Mouse (Mus musculus) kidney, postnatal 0 days (tissue): ENCODE results near the gene Slc7a7. TPM values are rescaled to one million over a fixed set of nuclear protein-coding genes. Genes with fewer than 3 reads are reported as not detected.

Experiments used
- ATAC-seq: fragments of 200-750 bp; cut with Nextera tagmentation; replicated peaks from 2 replicates; pipeline ENCODE4 v1.8.0; 2017; ENCODE audit warnings: low read depth, moderate number of reproducible peaks, moderate TSS enrichment, moderate library complexity; ENCODE audit not compliant: low FRiP score
- DNase-seq: peaks from one replicate; pipeline ENCODE4 v3.0.0-alpha.2; 2016; ENCODE audit warnings: low spot score
- H3K27ac ChIP-seq: fragments of 300-500 bp; sonication (generic); 2 replicates; pipeline ENCODE4 v1.5.1; 2014; ENCODE audit warnings: mild to moderate bottlenecking
- H3K27me3 ChIP-seq: fragments of 300-500 bp; sonication (generic); 2 replicates; pipeline ENCODE4 v1.6.1; 2014; ENCODE audit warnings: low read length, mixed read lengths; ENCODE audit not compliant: insufficient read depth
- H3K36me3 ChIP-seq: fragments of 300-500 bp; sonication (generic); 2 replicates; pipeline ENCODE4 v1.6.1; 2014; ENCODE audit warnings: low read length, mixed read lengths; ENCODE audit not compliant: insufficient read depth
- H3K4me1 ChIP-seq: fragments of 300-500 bp; sonication (generic); replicated peaks from 2 replicates; pipeline ENCODE4 v1.6.1; 2014; ENCODE audit warnings: antibody characterized with exemption, low read length, mixed read lengths; ENCODE audit not compliant: insufficient read depth
- H3K4me2 ChIP-seq: fragments of 300-500 bp; sonication (generic); 2 replicates; pipeline ENCODE4 v1.6.1; 2014; ENCODE audit warnings: mild to moderate bottlenecking, low read length, moderate library complexity, mixed read lengths
- H3K4me3 ChIP-seq: fragments of 300-500 bp; sonication (generic); replicated peaks from 2 replicates; pipeline ENCODE4 v1.5.1; 2014; ENCODE audit warnings: low read depth, low read length
- H3K9ac ChIP-seq: fragments of 300-500 bp; sonication (generic); 2 replicates; pipeline ENCODE4 v1.6.1; 2014; ENCODE audit warnings: low read depth, low read length
- H3K9me3 ChIP-seq: fragments of 300-500 bp; sonication (generic); replicated peaks from 2 replicates; pipeline ENCODE4 v1.6.1; 2016; ENCODE audit warnings: low read length, inconsistent platforms, mixed read lengths
- CTCF ChIP-seq: IDR thresholded peaks from 2 replicates; pipeline ENCODE4 v1.5.1; 2016; ENCODE audit warnings: antibody characterized with exemption, low read depth, mild to moderate bottlenecking, moderate library complexity
- WGBS: fragments of 180-500 bp; shearing (Covaris S2); extraction: QIAGEN DNeasy Blood & Tissue Kit; methylation state at CpG from one replicate; pipeline ENCODE4 v1.1.7; 2014; 5-methylcytosine and 5-hydroxymethylcytosine counted together
- polyA plus RNA-seq: library from polyadenylated mRNA; unstranded; fragments of >200 nt; fragmentation: Nextera tagmentation; extraction: Ambion mirVana; gene quantifications from 2 replicates; pipeline ENCODE4 v1.2.1, GENCODE M21; 2015

Slc7a7 gene
- polyA plus RNA-seq, 1 experiment from 2014 or later, result 27.8 TPM

DNA sequence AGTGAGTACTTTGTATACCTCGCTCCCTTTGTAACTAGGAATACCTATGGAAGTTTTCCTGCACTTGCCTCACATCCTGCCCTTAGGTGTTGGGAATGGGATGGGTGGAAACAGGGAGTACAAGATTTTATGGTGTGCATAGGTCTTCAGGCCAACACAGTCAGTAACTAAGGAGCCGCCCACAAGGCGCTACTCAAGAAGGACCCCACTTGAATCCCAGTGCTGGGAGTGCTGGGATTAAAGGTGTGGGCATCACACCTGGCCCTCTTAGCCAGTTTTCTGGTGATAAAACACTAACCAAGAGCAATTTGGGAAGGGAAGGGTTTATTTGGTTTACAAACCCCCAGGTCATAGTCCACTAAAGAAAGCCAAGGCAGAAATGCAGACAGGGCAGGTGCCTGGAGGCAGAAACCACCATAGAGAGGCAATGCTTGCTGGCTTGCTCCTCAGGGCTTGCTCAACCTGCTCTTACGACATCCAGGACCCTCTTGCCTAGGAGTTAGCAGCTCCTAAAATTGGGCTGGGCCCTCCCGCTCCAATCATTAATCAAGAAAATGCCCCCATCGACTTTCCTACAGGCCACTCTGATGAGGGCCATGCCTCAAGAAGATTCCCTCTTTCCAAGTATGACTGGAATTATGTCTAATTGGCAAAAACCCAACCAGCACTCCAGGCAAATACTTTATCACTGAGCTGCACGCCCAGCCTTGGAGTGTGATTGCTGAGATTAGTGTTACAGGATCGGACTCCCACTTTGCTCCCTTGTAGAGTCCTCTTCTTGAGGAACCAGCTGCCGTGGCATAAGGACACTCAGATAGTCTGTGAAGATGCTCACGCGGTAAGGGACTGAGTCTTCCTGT lies 37.3 kb upstream of the Slc7a7 start:
- no peak overlapping the region for H3K9ac ChIP-seq
- ATAC-seq, result no peak
- H3K4me3 ChIP-seq, result no peak overlapping the region
- TF ChIP-seq CTCF, result no peak
- no peak overlapping the region for H3K27ac ChIP-seq
- H3K9me3 ChIP-seq, result no peaks in the 10 kb centered on the region
- H3K4me1 ChIP-seq, result no peaks in the 10 kb centered on the region
- 68% methylated on average over 11 of the region's 11 CpGs for WGBS
- no peaks in the 10 kb centered on the region for H3K36me3 ChIP-seq
- H3K27me3 ChIP-seq, result no peaks in the 10 kb centered on the region
- H3K4me2 ChIP-seq, result no peak overlapping the region
- DNase-seq, result peak; percentile 54

DNA sequence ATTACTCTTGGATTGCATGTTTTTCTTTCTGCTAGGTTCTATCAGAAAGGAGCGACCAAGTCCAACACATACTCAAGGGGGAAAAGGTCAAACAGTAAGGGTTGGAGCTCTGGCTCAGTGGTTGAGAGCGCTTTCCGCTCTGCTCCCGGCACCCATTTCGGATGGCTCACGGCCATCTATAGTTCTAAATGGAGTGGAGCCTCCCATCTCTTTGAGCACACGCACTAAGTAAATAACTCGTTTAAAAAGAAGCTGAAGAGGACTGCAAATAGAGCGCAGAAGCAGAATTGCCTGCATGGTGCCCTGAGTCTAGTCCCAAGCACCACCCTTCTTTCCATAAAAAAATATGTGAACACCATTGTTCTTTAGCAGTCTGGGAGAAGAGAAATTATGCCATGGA lies 36.0 kb upstream of the Slc7a7 start:
- H3K9me3 ChIP-seq, result no peaks in the 10 kb centered on the region
- no peak for ATAC-seq
- no peak overlapping the region for H3K4me3 ChIP-seq
- no peaks in the 10 kb centered on the region for H3K27me3 ChIP-seq
- H3K9ac ChIP-seq, result no peak overlapping the region
- H3K36me3 ChIP-seq, result no peaks in the 10 kb centered on the region
- H3K27ac ChIP-seq, result no peak overlapping the region
- no peak for DNase-seq
- no peak overlapping the region for H3K4me2 ChIP-seq
- no peak for TF ChIP-seq CTCF
- H3K4me1 ChIP-seq, result no peaks in the 10 kb centered on the region
- 89% methylated on average over 9 of the region's 9 CpGs for WGBS

DNA sequence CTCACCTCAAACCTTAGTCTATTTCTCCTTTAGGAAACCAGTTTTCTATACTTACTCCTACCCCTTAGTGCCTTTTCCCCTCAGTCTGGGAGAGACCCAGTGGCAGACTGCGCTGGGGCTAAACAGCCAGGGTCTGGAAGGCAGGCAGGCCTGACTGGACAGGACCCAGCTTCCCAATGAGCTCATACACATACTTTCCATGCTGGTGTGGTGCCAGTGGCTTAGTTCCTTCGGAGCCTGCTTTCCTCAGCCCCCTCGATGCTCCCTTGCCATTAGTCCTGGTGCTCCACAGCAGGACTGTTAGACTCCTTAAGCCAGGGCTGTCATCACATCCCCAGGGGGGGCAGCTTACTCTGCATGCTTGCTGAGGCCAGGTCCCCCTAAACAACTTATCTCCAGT lies 27.9 kb upstream of the Slc7a7 start:
- Histone ChIP-seq H3K4me2 (no peak overlapping the region), H3K9me3 (no peaks in the 10 kb centered on the region), H3K27me3 (no peaks in the 10 kb centered on the region), H3K4me3 (no peak overlapping the region), H3K36me3 (peaks cover 2% of the 10 kb centered on the region; the same call in 1 of the 2 replicates), H3K4me1 (peaks cover 5% of the 10 kb centered on the region), H3K9ac (no peak overlapping the region), H3K27ac (no peak overlapping the region)
- DNase-seq (no peak), ATAC-seq (no peak)
- no peak for TF ChIP-seq CTCF
- 81% methylated on average over 3 of the region's 3 CpGs for WGBS

DNA sequence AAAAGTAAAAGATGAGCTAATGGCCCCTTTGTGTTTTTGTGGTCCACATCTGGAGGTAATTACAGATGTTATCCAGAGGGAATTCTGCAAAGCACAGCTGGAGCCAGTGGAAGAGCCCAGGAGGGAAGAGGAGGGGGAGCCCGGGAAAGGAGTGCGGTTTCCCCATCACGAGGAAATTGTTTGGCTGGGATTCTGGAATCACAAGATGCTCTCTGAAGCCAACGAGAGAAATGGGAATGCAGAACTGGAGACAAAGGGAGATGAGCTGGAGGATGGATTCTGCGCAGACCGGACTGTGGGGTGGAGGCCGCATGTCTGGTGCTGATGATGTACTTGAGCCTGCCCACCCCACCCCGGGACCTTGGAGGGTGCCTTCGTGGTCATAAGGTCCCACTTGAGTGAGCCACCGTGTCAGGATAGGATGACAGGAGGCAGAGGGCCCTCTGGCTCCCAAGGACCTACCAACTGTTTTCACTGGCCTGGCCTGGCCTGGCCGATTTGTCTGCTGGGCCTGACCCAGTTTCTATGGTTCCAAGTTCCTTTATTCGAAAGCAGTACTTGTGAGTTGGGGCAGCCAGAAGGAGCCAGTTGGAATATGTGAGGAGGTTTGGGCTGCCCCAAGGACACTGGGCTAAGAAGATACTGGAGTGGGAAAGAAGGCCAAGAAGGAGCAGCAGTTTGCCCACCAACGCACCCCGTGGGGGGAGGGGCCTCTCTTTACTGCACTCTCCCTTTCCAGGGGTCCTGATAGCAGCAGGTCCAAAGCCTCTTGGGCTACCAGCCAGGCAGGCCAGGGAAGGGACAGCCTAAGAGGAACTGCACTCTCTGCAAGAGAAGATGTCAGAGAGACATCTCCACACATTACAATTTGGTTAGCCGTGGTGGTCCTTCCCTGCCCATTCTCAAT lies 26.4 kb upstream of the Slc7a7 start:
- Histone ChIP-seq H3K27me3 (no peaks in the 10 kb centered on the region), H3K4me3 (no peak overlapping the region), H3K4me1 (peaks cover 5% of the 10 kb centered on the region), H3K36me3 (peaks cover 17% of the 10 kb centered on the region), H3K27ac (no peak overlapping the region), H3K4me2 (no peak overlapping the region), H3K9ac (no peak overlapping the region), H3K9me3 (no peaks in the 10 kb centered on the region)
- DNase-seq (peak; percentile 63), ATAC-seq (no peak)
- WGBS, result 60% methylated on average over 15 of the region's 15 CpGs
- TF ChIP-seq CTCF, result no peak

DNA sequence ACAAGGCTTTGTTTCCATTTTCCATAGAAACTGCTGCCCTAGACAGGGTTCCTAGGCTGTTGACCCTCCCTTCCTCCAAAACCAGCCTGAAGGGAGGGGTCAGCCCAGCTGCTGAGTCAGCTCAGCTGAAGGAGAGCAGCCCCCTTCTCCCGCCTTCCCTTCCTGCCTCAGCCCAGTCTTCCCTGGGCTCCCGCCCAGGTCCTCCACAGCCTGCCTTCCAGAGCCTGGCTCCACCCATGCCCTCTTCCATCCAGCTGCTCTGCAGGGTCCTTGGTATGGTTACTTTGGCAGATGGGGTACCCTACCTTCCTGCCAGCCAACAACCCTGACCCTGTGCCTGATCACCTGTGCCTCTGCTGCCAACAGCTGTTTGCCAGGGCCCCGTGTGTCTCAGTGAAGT lies 25.6 kb upstream of the Slc7a7 start:
- H3K27ac ChIP-seq, result no peak overlapping the region
- no peaks in the 10 kb centered on the region for H3K27me3 ChIP-seq
- 24% methylated on average over 3 of the region's 3 CpGs for WGBS
- no peak overlapping the region for H3K9ac ChIP-seq
- H3K4me2 ChIP-seq, result no peak overlapping the region
- DNase-seq (peak; percentile 74), ATAC-seq (peak; percentile 53; the same call in 1 of the 2 replicates)
- H3K4me3 ChIP-seq, result no peak overlapping the region
- TF ChIP-seq CTCF, result no peak
- H3K36me3 ChIP-seq, result peaks cover 25% of the 10 kb centered on the region
- H3K9me3 ChIP-seq, result no peaks in the 10 kb centered on the region
- peaks cover 5% of the 10 kb centered on the region for H3K4me1 ChIP-seq

DNA sequence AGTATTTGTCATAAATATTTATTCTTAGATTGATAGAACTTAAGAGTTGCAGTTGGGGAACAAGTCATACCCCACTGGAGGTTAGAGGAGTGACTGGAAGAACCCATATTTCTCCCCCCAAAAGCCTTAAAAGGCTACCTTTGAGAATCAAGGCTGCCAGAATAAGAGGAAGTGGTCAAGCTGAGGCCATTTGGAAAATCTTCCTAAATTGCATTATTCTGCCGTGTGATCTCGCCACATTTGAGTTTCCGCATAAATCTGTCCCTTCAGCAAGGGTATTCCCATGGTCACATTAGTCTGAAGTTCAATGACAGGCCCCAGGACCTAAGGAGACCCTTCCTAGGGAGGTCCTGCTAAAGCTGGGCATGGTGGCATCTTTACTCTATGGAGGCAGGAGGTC lies 25.0 kb upstream of the Slc7a7 start:
- ATAC-seq, result no peak
- DNase-seq, result no peak
- H3K27ac ChIP-seq, result peak overlapping the region; percentile 26; the same call in 1 of the 2 replicates

More for the DNA sequence above, 25.0 kb upstream of the Slc7a7 start:
- no peak overlapping the region for H3K4me3 ChIP-seq
- H3K27me3 ChIP-seq, result no peaks in the 10 kb centered on the region
- H3K9ac ChIP-seq, result no peak overlapping the region
- H3K9me3 ChIP-seq, result no peaks in the 10 kb centered on the region
- H3K4me2 ChIP-seq, result no peak overlapping the region
- H3K4me1 ChIP-seq, result peaks cover 5% of the 10 kb centered on the region
- WGBS, result 65% methylated on average over 3 of the region's 3 CpGs
- no peak for TF ChIP-seq CTCF
- H3K36me3 ChIP-seq, result peaks cover 28% of the 10 kb centered on the region
